Mouse (Mus musculus) inflammation-experienced regulatory T-cells (primary cell): ENCODE data around the gene Polr2f. TPM values are rescaled to one million over a fixed set of nuclear protein-coding genes. Genes with fewer than 3 reads are reported as not detected.

Source experiments
- polyA plus RNA-seq, 2 experiments: library from polyadenylated mRNA; unstranded; fragments of 100-300 nt; shearing (Covaris generic); gene quantifications; one replicate each; pipeline ENCODE4 v1.2.1; 2017

The Polr2f gene
- 100 to 1,000 TPM; 133 to 136 TPM for polyA plus RNA-seq

GRCm38 (mm10) chr15:79140866-79141565 lies at the start of gene Polr2f, which contains the start of gene 1700088E04Rik:
TSS of gene Polr2f (plus strand) at chr15:79141009.
TSS of gene 1700088E04Rik (minus strand) at chr15:79141253.

GRCm38 (mm10) chr15:79108421-79109320 lies 32.1 kb upstream of the Polr2f start, which contains the start of gene Micall1:
TSS of gene Micall1 (plus strand) at chr15:79108898.

GRCm38 (mm10) chr15:79165140-79165539 lies 24.3 kb downstream of the Polr2f start, which contains the start of gene Sox10:
TSS of gene Sox10 (minus strand) at chr15:79165240.

Other genes starting within 250 kb of the Polr2f start
- gene Gm49510, start 241.3 kb upstream of the Polr2f start, polyA plus RNA-seq = 1 to 10 TPM in 1 of 2 experiments, under 1 TPM in 1; 0.51 to 2.8 TPM
- 100 to 1,000 TPM; 194 to 241 TPM for gene Sh3bp1, start 241.2 kb upstream of the Polr2f start, polyA plus RNA-seq
- gene Pdxp, start 227.1 kb upstream of the Polr2f start, polyA plus RNA-seq = 10 to 100 TPM; 27.2 to 27.9 TPM
- gene Lgals1, start 214.3 kb upstream of the Polr2f start, polyA plus RNA-seq = 100 to 1,000 TPM; 406 to 488 TPM
- 10 to 100 TPM; 44.7 to 55.2 TPM for gene Nol12, start 206.1 kb upstream of the Polr2f start, polyA plus RNA-seq
- 100 to 1,000 TPM in 1 of 2 experiments, 10 to 100 TPM in 1; 88.2 to 119 TPM for gene Triobp, start 193.3 kb upstream of the Polr2f start, polyA plus RNA-seq
- 100 to 1,000 TPM; 103 to 105 TPM for gene H1f0, start 112.6 kb upstream of the Polr2f start, polyA plus RNA-seq
- gene Galr3, start 99.1 kb upstream of the Polr2f start, polyA plus RNA-seq = 1 to 10 TPM in 1 of 2 experiments, under 1 TPM in 1; 0.43 to 2.3 TPM
- gene Ankrd54, start 78.1 kb upstream of the Polr2f start, polyA plus RNA-seq = 10 to 100 TPM; 55.1 to 58.4 TPM
- gene Eif3l, start 65.8 kb upstream of the Polr2f start, polyA plus RNA-seq = 100 to 1,000 TPM; 142 to 167 TPM
- gene Micall1, start 32.1 kb upstream of the Polr2f start, polyA plus RNA-seq = 10 to 100 TPM; 41.4 to 55.0 TPM
- 1 to 10 TPM; 1.1 to 1.4 TPM for gene 1700088E04Rik, start 244 bp downstream of the Polr2f start, polyA plus RNA-seq
- gene Sox10, start 24.2 kb downstream of the Polr2f start, polyA plus RNA-seq = 1 to 10 TPM in 1 of 2 experiments, under 1 TPM in 1; 0.54 to 1.1 TPM
- gene Pick1, start 88.2 kb downstream of the Polr2f start, polyA plus RNA-seq = 10 to 100 TPM; 34.2 to 40.0 TPM
- gene Gm49486, start 88.4 kb downstream of the Polr2f start, polyA plus RNA-seq = under 1 TPM; 0.12 to 0.23 TPM
- gene Slc16a8, start 113.8 kb downstream of the Polr2f start, polyA plus RNA-seq = under 1 TPM; 0.16 to 0.86 TPM
- 1 to 10 TPM; 1.3 to 3.7 TPM for gene Baiap2l2, start 144.5 kb downstream of the Polr2f start, polyA plus RNA-seq
- gene Pla2g6, start 187.4 kb downstream of the Polr2f start, polyA plus RNA-seq = 10 to 100 TPM; 13.3 to 19.2 TPM
- gene Maff, start 205.6 kb downstream of the Polr2f start, polyA plus RNA-seq = 1 to 10 TPM in 1 of 2 experiments, under 1 TPM in 1; 0.87 to 1.5 TPM